Mouse (Mus musculus) E14TG2a.4 (cell line): ENCODE measurements around the gene Reps2.

Source experiments
- H3K27me3 ChIP-seq: 2 replicates; pipeline ENCODE4 v1.6.1; 2014; ENCODE audit warnings: low read length, control low read depth; ENCODE audit not compliant: insufficient read depth
- H3K36me3 ChIP-seq: 2 replicates; pipeline ENCODE4 v1.6.1; 2014; ENCODE audit warnings: low read length, control low read depth; ENCODE audit not compliant: insufficient read depth
- H3K4me1 ChIP-seq: replicated peaks from 2 replicates; pipeline ENCODE4 v1.6.1; 2014; ENCODE audit warnings: low read depth, low read length, control low read depth
- H3K4me3 ChIP-seq: replicated peaks from 2 replicates; pipeline ENCODE4 v1.5.1; 2014; ENCODE audit warnings: mild to moderate bottlenecking, low read length
- H3K9me3 ChIP-seq: 2 replicates; pipeline ENCODE4 v1.6.1; 2014; ENCODE audit warnings: low read length, control low read depth
- CTCF ChIP-seq: conservative IDR thresholded peaks from 2 replicates; pipeline ENCODE4 v1.5.1; 2014; ENCODE audit warnings: low read length
- NANOG ChIP-seq: IDR thresholded peaks from 2 replicates; pipeline ENCODE4 v1.6.1; 2014; ENCODE audit warnings: borderline replicate concordance, low read length, mixed read lengths
- POU5F1 ChIP-seq: IDR thresholded peaks from 2 replicates; pipeline ENCODE4 v1.6.1; 2014; ENCODE audit warnings: low read length, borderline replicate concordance

Reps2 gene

DNA sequence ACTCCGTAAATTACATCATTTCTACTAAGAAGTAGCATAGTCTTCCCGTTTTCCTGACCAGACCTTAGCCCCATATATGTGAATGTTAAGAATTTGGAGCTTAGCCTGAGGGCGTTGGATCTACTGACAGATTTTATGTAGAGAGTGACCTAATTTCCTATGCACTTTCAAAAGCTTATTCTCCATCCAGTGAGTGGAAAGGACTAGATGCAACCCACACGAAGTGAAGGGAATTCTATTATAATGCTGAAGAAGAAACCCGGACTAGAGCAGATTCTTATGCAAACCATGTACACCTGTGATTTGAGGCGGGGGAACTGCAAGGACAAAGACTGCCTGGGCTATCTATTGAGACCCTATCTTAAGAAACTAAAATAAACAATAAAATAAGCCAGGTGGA lies 195.5 kb downstream of the Reps2 start:
- Histone ChIP-seq H3K9me3 (no peaks in the 10 kb centered on the region), H3K36me3 (no peaks in the 10 kb centered on the region), H3K27me3 (no peaks in the 10 kb centered on the region), H3K4me1 (peaks cover 22% of the 10 kb centered on the region), H3K4me3 (no peak overlapping the region)
- TF ChIP-seq NANOG (no peak), CTCF (no peak), POU5F1 (no peak)

DNA sequence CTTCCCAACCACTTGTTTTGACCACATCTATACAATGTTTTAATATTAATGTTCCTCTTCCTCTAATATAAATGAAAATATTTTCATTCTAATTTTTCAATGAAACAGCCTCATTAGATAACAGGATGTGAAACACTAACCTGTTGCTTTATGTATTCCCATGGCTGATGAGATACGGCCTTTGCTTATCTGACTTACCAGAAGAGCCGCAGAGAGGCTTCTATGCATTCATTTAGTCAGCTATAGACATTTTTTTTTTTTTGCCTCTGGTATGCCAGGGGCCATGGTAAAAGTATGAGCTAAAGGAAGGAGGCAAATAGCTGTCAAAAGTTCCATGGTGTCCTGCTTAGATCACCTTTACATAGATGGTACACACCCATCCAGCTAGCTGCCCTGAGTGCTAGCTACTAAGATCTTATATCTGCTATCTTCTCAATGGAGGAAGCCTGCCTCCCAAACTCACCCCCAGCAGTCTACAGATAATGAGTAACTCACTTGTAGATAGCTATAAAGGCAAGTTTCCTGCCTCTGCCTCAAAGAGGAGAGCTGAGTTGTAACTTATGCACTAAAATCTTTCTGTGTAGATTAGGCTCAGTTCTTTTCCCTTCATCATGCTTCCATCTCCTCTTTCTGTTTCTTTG lies 196.7 kb downstream of the Reps2 start:
- Histone ChIP-seq H3K36me3 (no peaks in the 10 kb centered on the region), H3K27me3 (no peaks in the 10 kb centered on the region), H3K4me1 (peaks cover 22% of the 10 kb centered on the region), H3K4me3 (no peak overlapping the region), H3K9me3 (no peaks in the 10 kb centered on the region; the same call in 1 of the 2 replicates)
- TF ChIP-seq NANOG (no peak), CTCF (no peak), POU5F1 (no peak)

GRCm38 (mm10) chrX:162443387-162443786 lies 200.1 kb downstream of the Reps2 start:
- Histone ChIP-seq H3K27me3 (no peaks in the 10 kb centered on the region), H3K36me3 (no peaks in the 10 kb centered on the region), H3K9me3 (no peaks in the 10 kb centered on the region; the same call in 1 of the 2 replicates), H3K4me1 (peaks cover 15% of the 10 kb centered on the region), H3K4me3 (no peak overlapping the region)
- TF ChIP-seq CTCF (no peak), NANOG (no peak), POU5F1 (no peak)

- H3K27me3 ChIP-seq = no peaks in the 10 kb centered on the region
- H3K9me3 ChIP-seq = no peaks in the 10 kb centered on the region; the same call in 1 of the 2 replicates
- peaks cover 13% of the 10 kb centered on the region for H3K4me1 ChIP-seq
- H3K36me3 ChIP-seq = no peaks in the 10 kb centered on the region
- no peak for TF ChIP-seq NANOG
- no peak for TF ChIP-seq CTCF
- no peak for TF ChIP-seq POU5F1
- no peak overlapping the region for H3K4me3 ChIP-seq
Observed at GRCm38 (mm10) chrX:162442970-162443369, 200.5 kb downstream of the Reps2 start.

DNA sequence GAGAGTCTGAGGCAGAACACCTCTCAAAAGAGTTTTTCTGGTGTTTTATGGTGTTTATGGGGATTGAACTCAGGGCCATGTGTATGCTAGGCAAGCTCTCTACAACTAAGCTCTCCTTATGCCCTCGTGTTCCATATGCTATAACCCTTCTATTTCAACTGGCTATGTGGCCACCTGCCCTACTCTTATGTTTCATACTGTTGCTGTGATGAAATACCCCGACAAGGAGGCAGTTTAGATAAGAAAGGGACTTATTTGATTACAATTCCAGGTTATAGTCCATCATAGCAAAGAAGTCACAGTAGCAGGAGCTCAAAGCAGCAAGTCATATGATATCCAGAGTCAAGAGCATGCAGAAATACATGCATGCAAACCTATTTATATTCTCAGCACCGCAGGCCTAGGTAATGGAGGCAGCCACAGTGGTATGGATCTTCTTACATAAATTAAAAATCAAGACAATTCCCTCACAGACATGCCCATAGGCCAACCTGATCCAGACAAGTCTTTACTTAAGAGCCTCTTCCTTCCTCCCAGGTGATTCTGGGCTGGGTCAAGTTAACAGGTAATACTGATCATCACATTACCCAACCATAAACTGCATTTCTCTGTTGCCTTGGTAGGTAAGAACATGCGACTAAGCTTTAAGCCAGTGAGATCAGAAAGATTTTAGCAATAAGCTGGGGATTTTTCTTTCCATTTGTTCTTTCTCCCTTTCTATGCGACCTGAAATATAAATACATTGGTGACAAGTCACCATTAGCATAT lies 210.5 kb downstream of the Reps2 start:
- H3K27me3 ChIP-seq = no peaks in the 10 kb centered on the region
- no peak overlapping the region for H3K4me3 ChIP-seq
- no peaks in the 10 kb centered on the region for H3K36me3 ChIP-seq
- TF ChIP-seq POU5F1 (no peak), CTCF (no peak), NANOG (no peak)
- H3K4me1 ChIP-seq = no peaks in the 10 kb centered on the region
- H3K9me3 ChIP-seq = no peaks in the 10 kb centered on the region

GRCm38 (mm10) chrX:162427698-162428097 lies 215.8 kb downstream of the Reps2 start:
- H3K36me3 ChIP-seq = no peaks in the 10 kb centered on the region
- H3K4me1 ChIP-seq = no peaks in the 10 kb centered on the region
- TF ChIP-seq NANOG (no peak), CTCF (no peak), POU5F1 (no peak)
- no peaks in the 10 kb centered on the region for H3K9me3 ChIP-seq
- H3K4me3 ChIP-seq = no peak overlapping the region
- H3K27me3 ChIP-seq = no peaks in the 10 kb centered on the region

GRCm38 (mm10) chrX:162419431-162419830 lies 224.0 kb downstream of the Reps2 start:
- Histone ChIP-seq H3K4me3 (no peak overlapping the region), H3K36me3 (no peaks in the 10 kb centered on the region), H3K27me3 (no peaks in the 10 kb centered on the region), H3K9me3 (no peaks in the 10 kb centered on the region), H3K4me1 (no peaks in the 10 kb centered on the region)
- TF ChIP-seq CTCF = no peak
- no peak for TF ChIP-seq POU5F1
- no peak for TF ChIP-seq NANOG

GRCm38 (mm10) chrX:162413124-162413523 lies 230.3 kb downstream of the Reps2 start:
- TF ChIP-seq POU5F1 (no peak), NANOG (no peak), CTCF (no peak)
- H3K27me3 ChIP-seq = no peaks in the 10 kb centered on the region
- no peaks in the 10 kb centered on the region for H3K9me3 ChIP-seq
- H3K4me1 ChIP-seq = no peaks in the 10 kb centered on the region
- no peak overlapping the region for H3K4me3 ChIP-seq
- no peaks in the 10 kb centered on the region for H3K36me3 ChIP-seq
